Mouse (Mus musculus) liver, embryonic 14.5 days (tissue): ENCODE data around the gene Clstn2. TPM values are rescaled to one million over a fixed set of nuclear protein-coding genes. Genes with fewer than 3 reads are reported as not detected.

ENCODE experiments used
- ATAC-seq: fragments of 200-750 bp; cut with Nextera tagmentation; 2 replicates; pipeline ENCODE4 v1.8.0; 2017; ENCODE audit warnings: moderate number of reproducible peaks, mild to moderate bottlenecking, moderate library complexity; ENCODE audit not compliant: insufficient read depth
- DNase-seq, 3 experiments: peaks; one replicate each; pipeline ENCODE4 v3.0.0-alpha.2; 2012 to 2013; ENCODE audit warnings: low read depth in 3 of 3, low spot score in 3 of 3
- H3K27ac ChIP-seq: fragments of 300-500 bp; sonication (generic); 2 replicates; pipeline ENCODE4 v1.5.1; 2014; ENCODE audit warnings: moderate library complexity, mild to moderate bottlenecking, control low read depth, inconsistent platforms
- H3K27me3 ChIP-seq: fragments of 300-500 bp; sonication (generic); 2 replicates; pipeline ENCODE4 v1.6.1; 2014; ENCODE audit warnings: mild to moderate bottlenecking, low read length, moderate library complexity; ENCODE audit not compliant: control insufficient read depth, insufficient read depth
- H3K36me3 ChIP-seq: fragments of 300-500 bp; sonication (generic); replicated peaks from 2 replicates; pipeline ENCODE4 v1.6.1; 2014; ENCODE audit warnings: low read depth; ENCODE audit not compliant: control insufficient read depth, insufficient read depth
- H3K4me1 ChIP-seq, 2 experiments: fragments of 200-500 bp in 1 of 2; fragments of 300-500 bp in 1 of 2; sonication (generic) in 1 of 2; replicated peaks; 2 replicates each; pipeline ENCODE4 v1.6.1; 2012 to 2014; ENCODE audit warnings: antibody characterized with exemption in 1 of 2, inconsistent platforms in 1 of 2, low read length in 1 of 2; ENCODE audit not compliant: control insufficient read depth in 2 of 2, insufficient read depth in 2 of 2
- H3K4me2 ChIP-seq: fragments of 300-500 bp; sonication (generic); 2 replicates; pipeline ENCODE4 v1.6.1; 2014; ENCODE audit warnings: low read depth, mild to moderate bottlenecking, control low read depth, moderate library complexity
- H3K4me3 ChIP-seq, 2 experiments: fragments of 200-500 bp in 1 of 2; fragments of 300-500 bp in 1 of 2; sonication (generic) in 1 of 2; 2 replicates each; pipeline ENCODE4 v1.5.1; 2012 to 2014; ENCODE audit warnings: low read depth in 2 of 2, low read length in 2 of 2, mild to moderate bottlenecking in 2 of 2, control low read depth in 1 of 2, inconsistent platforms in 1 of 2, moderate library complexity in 1 of 2; ENCODE audit not compliant: insufficient read depth in 1 of 2
- H3K9ac ChIP-seq: fragments of 300-500 bp; sonication (generic); replicated peaks from 2 replicates; pipeline ENCODE4 v1.6.1; 2014; ENCODE audit warnings: mild to moderate bottlenecking, control low read depth, moderate library complexity
- H3K9me3 ChIP-seq: fragments of 300-500 bp; sonication (generic); 2 replicates; pipeline ENCODE4 v1.6.1; 2016; ENCODE audit warnings: low read length, mixed read lengths; ENCODE audit not compliant: control insufficient read depth
- CTCF ChIP-seq: IDR thresholded peaks from 2 replicates; pipeline ENCODE4 v1.5.1; 2016; ENCODE audit warnings: antibody characterized with exemption, low read depth, control low read depth
- EP300 ChIP-seq: IDR thresholded peaks from 2 replicates; pipeline ENCODE4 v1.6.1; 2016; ENCODE audit warnings: antibody characterized with exemption, low read depth
- WGBS: fragments of 180-500 bp; shearing (Covaris S2); extraction: QIAGEN DNeasy Blood & Tissue Kit; methylation state at CpG from one replicate; pipeline ENCODE4 v1.1.7; 2014; ENCODE audit not compliant: insufficient replicate concordance; 5-methylcytosine and 5-hydroxymethylcytosine counted together
- polyA plus RNA-seq, 2 experiments: library from polyadenylated mRNA; depleted of rRNA in 1 of 2; stranded (reverse) in 1 of 2; unstranded in 1 of 2; fragments of >200 nt; fragmentation: Nextera tagmentation in 1 of 2; extraction: Ambion mirVana in 1 of 2; gene quantifications; 2 replicates each; pipeline versions ENCODE4 v1.2.1 to v1.2.3; 2012 to 2014

Clstn2 gene
- polyA plus RNA-seq, 2 experiments = 0.04 to 0.11 TPM

DNA sequence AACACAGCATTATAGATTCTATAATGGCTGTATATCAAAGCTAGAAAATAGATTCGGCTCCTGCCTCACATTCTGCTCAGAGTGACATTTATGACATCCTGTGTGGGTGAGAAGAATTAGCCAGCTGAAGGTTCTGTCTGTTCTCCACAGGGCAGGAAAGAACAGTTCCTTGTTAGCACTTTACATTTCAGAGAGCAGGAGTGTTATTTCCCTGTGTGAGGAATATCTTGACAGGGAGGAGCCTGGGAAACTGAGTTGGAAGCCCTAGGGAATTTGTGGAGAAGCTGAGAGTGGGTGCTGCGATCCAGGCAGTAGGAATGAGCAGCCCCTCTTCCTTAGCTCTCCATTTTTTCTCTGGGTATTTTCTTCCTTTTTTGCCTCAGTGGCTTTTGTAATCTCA is 286.4 kb downstream of the Clstn2 start:
- ATAC-seq (no peak), DNase-seq (no peak)
- Histone ChIP-seq H3K27ac (no peak overlapping the region), H3K4me1 (no peaks in the 10 kb centered on the region), H3K27me3 (no peaks in the 10 kb centered on the region), H3K9me3 (no peaks in the 10 kb centered on the region), H3K4me3 (no peak overlapping the region), H3K4me2 (no peak overlapping the region), H3K9ac (no peak overlapping the region), H3K36me3 (no peaks in the 10 kb centered on the region)
- TF ChIP-seq EP300 = no peak
- no peak for TF ChIP-seq CTCF
- 62% methylated on average over 2 of the region's 2 CpGs for WGBS

DNA sequence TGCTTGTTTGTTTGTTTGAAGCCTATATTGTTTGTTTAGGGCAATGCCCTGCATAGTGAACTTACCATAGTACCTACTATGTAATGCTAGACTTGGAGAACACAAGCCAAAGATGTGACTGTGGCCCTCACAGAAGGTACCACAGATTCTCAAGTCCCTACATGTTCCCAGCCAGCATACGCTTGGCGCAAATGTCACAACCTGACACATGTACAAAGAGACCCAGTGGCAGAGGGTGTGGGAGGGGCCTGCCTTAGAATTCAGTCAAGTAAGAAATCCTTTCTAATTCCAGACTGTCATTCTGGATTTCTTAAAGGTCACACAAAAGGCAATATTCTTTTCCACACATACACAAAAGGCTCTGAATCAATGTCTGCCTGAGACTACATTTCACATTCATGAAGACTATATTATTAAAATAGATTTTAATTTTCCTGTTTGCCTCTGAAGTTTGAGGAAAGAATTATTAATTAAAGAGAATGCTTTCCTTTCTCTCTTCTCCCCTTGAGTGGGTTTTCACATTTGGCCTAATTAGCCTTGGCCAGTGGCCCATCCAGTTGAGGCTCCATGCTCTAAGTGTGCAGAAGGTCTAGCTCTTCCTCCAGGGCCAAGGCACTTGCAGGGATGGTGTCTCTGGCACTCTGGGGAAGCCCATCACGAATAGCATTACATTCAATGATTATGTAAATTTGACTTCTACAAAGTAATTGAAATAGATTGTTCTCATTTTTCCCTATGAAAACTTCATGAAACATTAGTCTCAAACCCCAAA is 305.1 kb downstream of the Clstn2 start:
- H3K4me3 ChIP-seq = no peak overlapping the region
- no peak for TF ChIP-seq CTCF
- no peak for TF ChIP-seq EP300

DNA sequence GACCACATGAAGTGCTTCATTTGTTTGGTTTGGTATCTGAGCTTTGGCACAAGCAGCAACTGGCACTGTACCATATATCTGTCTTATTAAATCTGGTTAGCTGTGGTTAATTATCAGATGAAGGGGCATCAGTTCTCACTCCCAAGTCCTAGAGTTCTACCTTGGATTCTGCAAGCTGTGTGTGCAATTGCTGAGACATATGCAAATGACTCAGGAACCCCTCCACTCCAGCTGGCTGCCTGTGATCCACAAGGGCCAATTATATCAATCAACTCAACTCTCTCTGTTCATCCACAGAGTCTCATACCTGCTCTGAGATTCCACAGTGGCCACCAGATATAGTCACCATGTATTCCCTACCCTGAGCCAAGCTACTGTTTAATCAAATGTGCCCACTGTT is 315.3 kb downstream of the Clstn2 start:
- H3K4me2 ChIP-seq = no peak overlapping the region
- no peaks in the 10 kb centered on the region for H3K9me3 ChIP-seq
- no peaks in the 10 kb centered on the region for H3K36me3 ChIP-seq
- TF ChIP-seq CTCF (no peak), EP300 (no peak)
- DNase-seq (no peak), ATAC-seq (no peak)
- H3K4me3 ChIP-seq = no peak overlapping the region
- no peak overlapping the region for H3K9ac ChIP-seq
- H3K27me3 ChIP-seq = no peaks in the 10 kb centered on the region
- H3K4me1 ChIP-seq = no peaks in the 10 kb centered on the region
- H3K27ac ChIP-seq = no peak overlapping the region

More for the DNA sequence above, 305.1 kb downstream of the Clstn2 start:
- Histone ChIP-seq H3K4me2 (no peak overlapping the region), H3K36me3 (no peaks in the 10 kb centered on the region), H3K9ac (no peak overlapping the region), H3K9me3 (no peaks in the 10 kb centered on the region), H3K27ac (no peak overlapping the region), H3K27me3 (no peaks in the 10 kb centered on the region), H3K4me1 (no peaks in the 10 kb centered on the region)
- WGBS = 64% methylated on average over 3 of the region's 3 CpGs
- DNase-seq = no peak
- no peak for ATAC-seq

DNA sequence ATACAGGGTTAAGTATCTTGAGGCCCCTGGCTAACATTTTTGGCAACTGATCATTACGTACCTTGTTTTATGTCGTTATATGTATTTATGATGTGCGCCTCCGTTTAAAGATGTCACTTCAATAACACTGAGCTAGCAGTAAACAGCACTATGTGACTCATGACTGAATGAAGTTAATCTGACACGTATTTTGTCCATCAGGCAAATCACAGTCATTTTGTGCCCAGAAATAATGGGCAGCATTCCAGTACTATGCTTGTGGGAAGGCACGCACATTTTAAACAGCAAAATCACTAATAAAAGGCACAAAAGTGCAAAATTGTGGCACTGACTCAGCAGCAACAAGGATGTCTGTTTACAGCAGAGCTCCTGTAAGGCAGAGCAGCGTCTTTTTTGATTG is 316.0 kb downstream of the Clstn2 start:
- ATAC-seq (no peak), DNase-seq (no peak)
- Histone ChIP-seq H3K36me3 (no peaks in the 10 kb centered on the region), H3K9me3 (no peaks in the 10 kb centered on the region), H3K4me2 (no peak overlapping the region), H3K27me3 (no peaks in the 10 kb centered on the region), H3K4me3 (no peak overlapping the region), H3K27ac (no peak overlapping the region), H3K4me1 (no peaks in the 10 kb centered on the region), H3K9ac (no peak overlapping the region)
- 67% methylated on average over 7 of the region's 7 CpGs for WGBS
- TF ChIP-seq EP300 (no peak), CTCF (no peak)

DNA sequence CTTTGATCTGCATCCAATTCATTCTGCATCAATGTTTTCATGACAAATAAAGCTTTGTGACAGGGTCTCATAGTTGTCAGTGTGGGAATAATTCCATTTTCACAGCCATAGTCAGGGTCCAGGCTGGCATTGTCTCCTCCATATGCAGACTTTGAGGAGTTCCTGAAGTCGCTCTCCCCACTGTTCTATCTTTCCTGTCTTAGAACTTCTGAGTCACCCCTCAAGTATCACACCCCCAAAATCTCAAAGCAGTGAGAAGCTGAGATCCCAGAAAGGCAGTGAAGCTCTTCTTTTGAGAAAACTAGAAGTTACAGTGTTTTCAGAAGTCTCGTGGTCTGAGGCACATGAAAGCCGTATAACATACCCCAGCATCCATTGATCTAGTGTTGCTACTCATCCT is 320.1 kb downstream of the Clstn2 start:
- WGBS = 71% methylated on average over 3 of the region's 3 CpGs
- Histone ChIP-seq H3K27me3 (no peaks in the 10 kb centered on the region), H3K4me1 (no peaks in the 10 kb centered on the region), H3K36me3 (no peaks in the 10 kb centered on the region), H3K4me3 (no peak overlapping the region), H3K9ac (no peak overlapping the region), H3K27ac (no peak overlapping the region), H3K4me2 (no peak overlapping the region), H3K9me3 (no peaks in the 10 kb centered on the region)
- no peak for TF ChIP-seq CTCF
- TF ChIP-seq EP300 = no peak
- ATAC-seq (no peak), DNase-seq (no peak)
